Mouse (Mus musculus): ENCODE measurements around the gene Magi1.

- TF ChIP-seq POLR2A (IDR thresholded peaks at IDR 0.05; ENCODE audit: insufficient read depth, low read depth, low read length) = no peak
- no peak for TF ChIP-seq CTCF (IDR thresholded peaks at IDR 0.05; ENCODE audit: insufficient read depth, low read depth, low read length)
Measured at GRCm38 (mm10) chr6:94013761-94014160, 270.0 kb downstream of the Magi1 start.

All from olfactory bulb, adult 2 months (tissue).